Mouse (Mus musculus) megakaryocyte, embryonic 14.5 days (primary cell): ENCODE measurements at regions not wholly inside any gene's neighbourhood (a gene's known extent, or its start where the extent isn't known, plus 50 kb on each side); places are given as distances from the start of the nearest gene placed in this dataset.

ENCODE experiments used
- H3K27me3 ChIP-seq: replicated peaks from 2 replicates; pipeline ENCODE3; 2012; ENCODE audit warnings: inconsistent platforms
- H3K36me3 ChIP-seq: replicated peaks from 2 replicates; pipeline ENCODE3; 2012; ENCODE audit warnings: low read length, inconsistent platforms, mixed read lengths
- H3K4me1 ChIP-seq: 2 replicates; pipeline ENCODE4 v1.6.1; 2012; ENCODE audit warnings: inconsistent platforms
- H3K4me3 ChIP-seq: replicated peaks from 2 replicates; pipeline ENCODE3; 2012; ENCODE audit warnings: moderate library complexity, mild to moderate bottlenecking, inconsistent platforms
- H3K9me3 ChIP-seq: 2 replicates; pipeline ENCODE4 v1.6.1; 2012; ENCODE audit warnings: inconsistent platforms
- FLI1 ChIP-seq: IDR thresholded peaks from 2 replicates; pipeline ENCODE4 v1.6.1; 2012; ENCODE audit warnings: low read length, inconsistent platforms, mixed read lengths
- GATA1 ChIP-seq: IDR thresholded peaks from 3 replicates; pipeline ENCODE4 v1.6.1; 2012; ENCODE audit warnings: mixed read lengths, low read length, inconsistent platforms, borderline replicate concordance

GRCm38 (mm10) chr1:13849071-13849470 is 2244.1 kb downstream of the 4930444P10Rik start:
- no peaks in the 10 kb centered on the region for H3K36me3 ChIP-seq
- no peaks in the 10 kb centered on the region for H3K4me1 ChIP-seq
- no peak for TF ChIP-seq GATA1
- no peaks in the 10 kb centered on the region for H3K9me3 ChIP-seq
- no peaks in the 10 kb centered on the region for H3K27me3 ChIP-seq
- H3K4me3 ChIP-seq: no peak overlapping the region

- Histone ChIP-seq H3K4me3 (no peak overlapping the region), H3K9me3 (0 out of 2 replicates have a peak, but pooled peaks cover 4% of the 10 kb centered on the region), H3K36me3 (no peaks in the 10 kb centered on the region), H3K4me1 (no peaks in the 10 kb centered on the region), H3K27me3 (no peaks in the 10 kb centered on the region)
- no peak for TF ChIP-seq FLI1
- TF ChIP-seq GATA1: no peak
Measured at GRCm38 (mm10) chr1:13846336-13846865, 2246.7 kb downstream of the 4930444P10Rik start.

GRCm38 (mm10) chr1:13840309-13840622 is 2252.9 kb downstream of the 4930444P10Rik start:
- Histone ChIP-seq H3K9me3 (0 out of 2 replicates have a peak, but pooled peaks cover 4% of the 10 kb centered on the region), H3K4me1 (no peaks in the 10 kb centered on the region), H3K4me3 (no peak overlapping the region), H3K36me3 (no peaks in the 10 kb centered on the region), H3K27me3 (no peaks in the 10 kb centered on the region)
- TF ChIP-seq FLI1: no peak
- TF ChIP-seq GATA1: no peak

- H3K27me3 ChIP-seq: no peaks in the 10 kb centered on the region
- H3K36me3 ChIP-seq: no peaks in the 10 kb centered on the region
- 0 out of 2 replicates have a peak, but pooled peaks cover 4% of the 10 kb centered on the region for H3K9me3 ChIP-seq
- TF ChIP-seq FLI1 (no peak), GATA1 (no peak)
- no peak overlapping the region for H3K4me3 ChIP-seq
- no peaks in the 10 kb centered on the region for H3K4me1 ChIP-seq
Measured at GRCm38 (mm10) chr1:13839619-13840308, 2253.4 kb downstream of the 4930444P10Rik start.

GRCm38 (mm10) chr1:13834860-13835840 is 2258.0 kb downstream of the 4930444P10Rik start:
- H3K9me3 ChIP-seq: no peaks in the 10 kb centered on the region
- H3K36me3 ChIP-seq: no peaks in the 10 kb centered on the region
- no peak overlapping the region for H3K4me3 ChIP-seq
- H3K27me3 ChIP-seq: no peaks in the 10 kb centered on the region
- TF ChIP-seq FLI1 (no peak), GATA1 (no peak)
- no peaks in the 10 kb centered on the region for H3K4me1 ChIP-seq

- no peak overlapping the region for H3K4me3 ChIP-seq
- no peak for TF ChIP-seq GATA1
- no peak for TF ChIP-seq FLI1
- no peaks in the 10 kb centered on the region for H3K36me3 ChIP-seq
- H3K9me3 ChIP-seq: no peaks in the 10 kb centered on the region
- H3K4me1 ChIP-seq: no peaks in the 10 kb centered on the region
- no peaks in the 10 kb centered on the region for H3K27me3 ChIP-seq
Measured at GRCm38 (mm10) chr1:13807786-13808185, 2285.3 kb downstream of the 4930444P10Rik start.

GRCm38 (mm10) chr1:13800460-13800859 is 2292.7 kb downstream of the 4930444P10Rik start:
- Histone ChIP-seq H3K4me1 (no peaks in the 10 kb centered on the region), H3K27me3 (no peaks in the 10 kb centered on the region), H3K9me3 (no peaks in the 10 kb centered on the region), H3K4me3 (no peak overlapping the region), H3K36me3 (no peaks in the 10 kb centered on the region)
- TF ChIP-seq FLI1 (no peak), GATA1 (no peak)

GRCm38 (mm10) chr1:13798848-13799247 is 2294.3 kb downstream of the 4930444P10Rik start:
- no peaks in the 10 kb centered on the region for H3K36me3 ChIP-seq
- H3K9me3 ChIP-seq: no peaks in the 10 kb centered on the region
- H3K4me1 ChIP-seq: no peaks in the 10 kb centered on the region
- H3K27me3 ChIP-seq: no peaks in the 10 kb centered on the region
- no peak overlapping the region for H3K4me3 ChIP-seq
- TF ChIP-seq GATA1: no peak
- no peak for TF ChIP-seq FLI1

- Histone ChIP-seq H3K9me3 (no peaks in the 10 kb centered on the region), H3K27me3 (no peaks in the 10 kb centered on the region), H3K4me3 (no peak overlapping the region), H3K36me3 (no peaks in the 10 kb centered on the region), H3K4me1 (no peaks in the 10 kb centered on the region)
- no peak for TF ChIP-seq GATA1
Measured at GRCm38 (mm10) chr1:13795196-13795595, 2297.9 kb downstream of the 4930444P10Rik start.

GRCm38 (mm10) chr1:13789318-13790085 is 2303.6 kb downstream of the 4930444P10Rik start:
- H3K4me3 ChIP-seq: peak overlapping the region; percentile 35
- no peak for TF ChIP-seq GATA1

More at GRCm38 (mm10) chr1:13789318-13790085, 2303.6 kb downstream of the 4930444P10Rik start:
- H3K27me3 ChIP-seq: no peaks in the 10 kb centered on the region
- 0 out of 2 replicates have a peak, but pooled peaks cover 4% of the 10 kb centered on the region for H3K4me1 ChIP-seq
- no peaks in the 10 kb centered on the region for H3K9me3 ChIP-seq
- no peaks in the 10 kb centered on the region for H3K36me3 ChIP-seq
